Mouse (Mus musculus): ENCODE results near the gene Lhx6.

- no peak for TF ChIP-seq CTCF (IDR thresholded peaks at IDR 0.05; ENCODE audit: borderline replicate concordance, insufficient read depth, low read length)
- no peak for TF ChIP-seq POLR2A (IDR thresholded peaks at IDR 0.05; ENCODE audit: low read depth, low read length)
Observed at GRCm38 (mm10) chr2:36067132-36067531, 38.1 kb downstream of the Lhx6 start.
